Mouse (Mus musculus) layer of hippocampus, adult 11-12 months (tissue): ENCODE results near the gene Sp8.

Experiments used
- DNase-seq: peaks from one replicate; pipeline ENCODE4 v3.0.0; 2022; ENCODE audit warnings: low spot score

Gene Sp8

DNA sequence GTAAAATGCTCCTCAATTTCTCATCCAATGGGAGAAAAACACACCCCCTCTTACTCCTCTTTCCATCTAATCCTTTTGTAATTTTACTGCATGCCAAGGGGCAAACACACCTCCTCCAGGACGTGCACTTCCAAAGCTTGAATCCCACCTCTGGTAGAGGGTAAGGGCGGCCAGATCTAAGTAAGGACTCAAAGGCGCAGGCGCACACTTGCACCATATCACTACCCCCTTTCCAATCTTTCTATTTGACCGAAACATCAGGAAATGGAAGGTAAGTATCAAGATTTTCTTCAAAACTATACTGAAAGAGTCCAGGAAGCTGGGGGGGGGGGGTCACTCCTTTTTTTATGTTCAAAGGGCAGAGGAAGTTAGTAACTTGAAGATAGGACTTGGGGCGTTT, at the start of gene Sp8:
Sp8 (plus strand) TSS at position 109 of the 400 bp plus-strand sequence.
- DNase-seq: no peak

DNA sequence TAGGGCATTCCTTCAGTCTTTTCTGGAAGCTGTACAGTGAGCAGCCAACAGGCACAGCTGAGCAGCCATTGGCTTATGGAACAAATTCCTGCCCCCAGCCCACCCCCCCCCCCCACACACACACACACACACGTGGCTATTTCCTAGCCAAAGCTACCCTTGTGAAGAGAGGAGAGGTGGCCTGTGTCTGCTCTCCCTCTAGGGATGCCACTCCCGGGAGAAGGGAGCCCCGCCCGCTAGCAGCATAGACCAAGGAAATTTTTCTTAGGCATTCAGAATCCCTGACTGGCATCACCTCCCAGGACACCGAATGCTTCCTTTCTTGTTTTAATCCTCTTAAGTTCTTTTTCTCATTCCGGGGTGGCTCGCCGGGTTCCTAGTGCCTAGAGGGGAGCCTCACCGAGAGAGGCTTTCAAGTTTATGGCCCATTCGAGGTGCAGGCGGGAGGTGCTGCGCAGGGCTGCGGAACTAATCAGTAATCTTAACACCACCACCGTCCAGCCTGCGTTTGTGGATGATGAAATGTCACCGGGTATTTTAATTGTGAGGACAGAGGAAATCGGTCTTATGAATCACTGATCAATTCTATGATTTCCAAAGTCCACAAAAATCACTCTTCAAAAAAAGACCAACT, 34.7 kb upstream of the Sp8 start:
- DNase-seq: no peak

DNA sequence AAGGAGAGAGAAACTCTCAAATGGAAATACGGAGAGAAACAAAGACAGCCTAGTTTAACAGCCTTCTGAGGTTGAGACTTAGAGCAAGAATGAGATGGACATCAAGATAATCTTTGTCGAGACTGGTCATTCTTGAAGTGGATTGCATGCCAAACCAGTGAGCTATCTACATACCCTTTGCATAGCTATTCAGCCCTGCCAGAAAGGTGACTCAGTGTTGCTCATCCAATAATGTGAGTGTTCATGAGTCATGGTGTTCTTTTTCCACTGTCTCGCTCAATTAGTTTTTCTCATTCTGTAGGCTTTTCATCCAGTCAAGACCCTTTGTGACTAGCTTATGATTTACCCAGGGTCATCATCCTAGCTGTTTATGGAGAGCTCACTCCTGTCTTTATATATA, 31.6 kb upstream of the Sp8 start:
- no peak for DNase-seq

DNA sequence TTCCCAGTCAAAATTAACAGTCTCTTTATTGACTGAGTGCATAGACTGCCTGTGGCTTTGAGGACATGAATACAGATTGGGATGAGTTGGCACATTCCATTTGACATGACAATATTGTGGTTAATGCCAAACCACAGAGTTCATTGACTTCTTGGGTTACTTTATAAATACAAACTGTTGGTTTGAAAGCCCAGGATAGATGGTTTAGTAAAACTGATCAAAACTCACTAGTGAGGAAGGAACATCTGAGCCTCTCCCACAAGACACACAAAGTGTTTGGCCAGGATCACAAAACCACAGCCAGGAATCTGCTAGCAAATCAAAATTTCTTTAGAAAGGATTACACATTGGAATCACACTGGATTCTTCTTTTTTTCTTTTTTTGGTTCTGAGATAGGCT, 30.0 kb upstream of the Sp8 start:
- no peak for DNase-seq

DNA sequence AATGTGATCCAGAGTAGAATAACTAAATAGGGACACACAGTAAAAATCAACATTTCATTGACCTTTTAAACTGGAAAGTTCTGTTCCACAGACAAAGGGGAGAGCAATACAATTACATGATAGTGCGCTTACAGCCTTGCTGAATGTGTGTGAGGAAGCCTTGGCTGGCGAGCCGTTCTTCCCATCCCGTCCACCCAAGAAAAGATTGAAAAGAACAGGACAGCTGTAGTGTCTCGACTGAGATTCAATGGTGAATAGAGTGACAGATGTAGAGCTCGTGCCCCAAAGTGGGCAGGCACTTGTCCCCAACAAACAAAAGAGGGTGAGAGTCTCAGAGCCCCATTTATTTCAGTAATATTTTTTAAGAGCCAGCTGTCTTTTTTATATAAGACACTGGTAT, 16.2 kb upstream of the Sp8 start:
- no peak for DNase-seq

DNA sequence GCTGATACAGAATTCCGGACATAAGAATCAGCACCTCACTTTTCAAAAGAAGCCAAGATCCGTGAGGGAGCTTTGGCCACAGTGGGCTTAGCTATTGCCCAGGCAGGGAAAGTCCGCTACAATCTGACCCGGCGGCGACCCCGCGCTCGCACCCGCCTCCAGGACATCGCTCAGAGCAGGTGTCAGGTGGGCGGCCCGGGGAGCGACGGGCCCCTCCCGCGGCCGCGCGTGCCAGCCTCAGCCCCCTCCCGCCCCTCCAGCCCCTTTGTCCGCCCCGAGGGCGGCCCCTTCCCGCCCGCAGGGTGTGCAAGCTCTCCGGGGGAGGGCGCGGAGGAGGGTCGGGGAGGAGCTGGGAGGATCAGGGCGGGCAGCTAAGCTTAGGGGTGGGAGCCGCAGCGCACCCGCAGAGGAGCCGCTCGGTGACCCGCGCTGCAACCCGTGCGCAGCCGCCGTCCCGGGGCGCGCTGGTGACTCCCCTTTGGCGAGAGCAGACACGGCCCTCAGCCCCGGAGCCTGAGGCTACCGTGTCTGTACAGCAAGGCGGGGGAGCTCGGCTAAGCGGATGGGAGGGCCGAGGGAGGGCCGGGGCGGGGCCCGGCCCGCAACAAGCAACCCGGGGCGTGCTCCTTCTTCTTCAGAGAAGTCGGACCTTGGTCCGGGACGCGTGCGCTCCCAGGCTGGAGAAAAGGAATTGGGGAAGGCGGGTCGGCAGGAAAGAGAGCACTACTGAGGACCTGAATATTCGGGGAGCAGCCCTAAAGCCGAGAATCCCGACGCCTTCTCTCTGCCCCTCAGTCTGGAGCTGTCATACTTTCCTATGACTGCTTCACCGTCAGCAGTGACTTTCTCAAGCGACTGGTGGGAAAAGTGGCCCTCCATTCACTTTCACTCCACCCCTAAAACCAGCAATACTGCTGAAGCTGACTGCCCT, 9.5 kb upstream of the Sp8 start:
- no peak for DNase-seq

DNA sequence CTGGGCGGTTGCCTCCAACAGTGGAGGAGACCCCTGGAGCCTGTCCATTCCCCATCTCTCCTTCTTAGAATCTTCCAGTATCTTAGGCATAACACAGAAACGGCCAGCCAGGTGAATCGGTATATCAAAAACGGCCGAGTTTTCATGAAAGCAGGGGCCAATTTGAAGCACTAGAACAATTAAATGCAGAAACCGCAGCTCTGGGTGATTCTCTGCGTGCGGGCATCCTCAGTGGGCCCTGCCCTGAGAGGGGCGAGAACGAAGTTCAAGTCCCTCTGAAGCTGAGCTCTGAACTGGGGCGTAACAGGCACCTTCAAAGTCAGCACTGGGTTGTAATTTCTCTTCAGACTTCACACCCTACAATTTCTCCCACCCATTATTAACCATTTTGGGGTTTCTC, 8.8 kb upstream of the Sp8 start:
- DNase-seq: no peak

DNA sequence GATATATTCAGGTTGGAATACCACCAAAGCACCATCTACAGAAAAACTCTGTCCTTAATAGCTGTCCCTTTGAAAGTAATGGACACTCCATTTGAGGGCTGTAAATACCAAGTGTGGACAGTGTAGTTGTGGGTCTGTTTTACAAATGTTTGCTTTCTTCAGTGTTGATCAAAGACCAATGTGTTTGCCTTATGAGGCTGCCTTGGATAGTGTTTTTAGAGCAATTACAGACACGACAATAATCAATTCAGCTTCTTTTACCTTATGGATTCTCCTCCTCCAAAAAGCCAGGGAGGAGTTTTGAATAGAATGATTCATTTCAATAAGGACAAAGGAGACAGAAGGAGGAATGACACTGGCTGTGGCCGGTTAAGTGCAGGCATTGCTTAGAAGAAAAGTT, 7.9 kb upstream of the Sp8 start:
- no peak for DNase-seq

DNA sequence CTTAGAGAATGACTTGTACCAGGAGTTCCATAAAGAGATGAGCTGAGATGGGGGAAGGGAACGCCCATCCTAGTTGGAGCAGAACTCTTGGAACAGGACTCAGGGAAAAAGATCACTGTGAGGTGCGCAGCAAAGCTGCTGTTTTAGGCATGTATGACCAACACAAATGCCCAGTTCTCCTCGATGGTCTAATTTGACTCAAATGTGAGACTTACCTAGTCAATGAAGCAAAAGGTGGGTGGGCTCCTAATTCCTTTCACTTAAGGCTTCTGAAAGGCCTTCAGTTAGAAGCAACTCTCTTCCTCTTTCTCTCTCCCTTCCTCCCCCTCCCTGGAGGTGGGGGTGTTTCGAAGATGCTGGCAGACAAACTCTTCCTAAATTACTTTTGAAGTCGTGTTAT, 6.7 kb upstream of the Sp8 start:
- DNase-seq: no peak

DNA sequence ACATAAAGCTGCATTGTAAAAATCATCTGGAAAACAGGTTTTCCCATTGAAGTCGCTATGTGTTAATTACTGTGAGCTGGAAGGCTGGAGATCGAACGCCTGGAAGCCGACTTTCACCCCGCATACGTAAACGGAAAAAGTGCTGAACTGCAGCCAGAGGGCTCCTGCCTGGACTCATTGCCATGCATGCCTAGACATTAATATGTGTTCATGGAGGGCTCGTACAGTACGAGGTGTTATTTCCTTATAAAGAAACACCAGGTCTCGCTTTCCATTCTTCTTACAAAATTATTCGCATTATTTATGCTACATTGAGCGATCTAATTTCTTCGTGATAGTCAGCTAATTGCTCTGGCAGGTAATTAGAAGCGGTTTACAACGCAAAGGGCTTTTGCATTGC, 5.8 kb upstream of the Sp8 start:
- DNase-seq: no peak

DNA sequence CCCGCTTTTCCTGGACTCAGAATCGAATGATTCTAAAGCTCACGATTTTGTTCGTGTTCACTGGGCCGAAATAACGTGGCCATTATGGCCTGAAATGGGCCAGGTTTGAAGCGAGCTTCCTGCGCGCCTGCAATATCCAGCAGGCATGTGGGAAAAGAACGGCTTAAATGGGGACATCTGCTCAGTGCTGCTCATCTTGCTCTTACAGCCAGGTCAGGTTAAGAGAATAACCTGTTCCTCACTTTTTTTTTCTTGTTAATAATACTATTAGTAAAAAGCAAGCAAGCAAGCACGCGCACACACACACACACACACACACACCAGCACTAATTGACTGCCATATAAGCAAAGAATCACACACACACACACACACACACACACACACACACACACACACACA, 5.3 kb upstream of the Sp8 start:
- DNase-seq: no peak

DNA sequence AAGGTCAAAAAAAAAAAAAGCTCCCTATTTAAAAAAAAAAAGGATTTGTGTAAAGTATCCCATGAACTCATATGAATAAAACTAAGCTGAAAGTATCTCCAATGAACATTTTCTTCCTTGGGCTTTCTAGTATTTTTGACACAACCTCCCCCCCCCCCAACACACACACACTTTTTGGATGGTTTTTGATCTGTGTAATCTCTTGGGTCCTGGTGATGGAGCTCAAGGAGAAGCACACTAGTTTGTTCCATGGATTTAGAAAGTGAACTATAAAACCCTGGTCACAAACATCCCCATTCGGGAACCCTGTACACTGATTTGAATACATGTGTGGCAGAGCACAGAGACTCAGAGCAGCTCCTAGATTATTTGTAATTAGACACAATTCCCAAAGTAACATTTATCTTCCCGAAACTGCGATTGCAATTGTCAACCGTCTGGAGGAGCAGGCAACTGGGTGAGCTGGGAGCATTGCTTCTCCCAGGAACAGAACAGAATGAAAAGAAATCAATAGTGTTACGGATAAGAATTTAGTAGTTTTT, 4.7 kb upstream of the Sp8 start:
- no peak for DNase-seq

DNA sequence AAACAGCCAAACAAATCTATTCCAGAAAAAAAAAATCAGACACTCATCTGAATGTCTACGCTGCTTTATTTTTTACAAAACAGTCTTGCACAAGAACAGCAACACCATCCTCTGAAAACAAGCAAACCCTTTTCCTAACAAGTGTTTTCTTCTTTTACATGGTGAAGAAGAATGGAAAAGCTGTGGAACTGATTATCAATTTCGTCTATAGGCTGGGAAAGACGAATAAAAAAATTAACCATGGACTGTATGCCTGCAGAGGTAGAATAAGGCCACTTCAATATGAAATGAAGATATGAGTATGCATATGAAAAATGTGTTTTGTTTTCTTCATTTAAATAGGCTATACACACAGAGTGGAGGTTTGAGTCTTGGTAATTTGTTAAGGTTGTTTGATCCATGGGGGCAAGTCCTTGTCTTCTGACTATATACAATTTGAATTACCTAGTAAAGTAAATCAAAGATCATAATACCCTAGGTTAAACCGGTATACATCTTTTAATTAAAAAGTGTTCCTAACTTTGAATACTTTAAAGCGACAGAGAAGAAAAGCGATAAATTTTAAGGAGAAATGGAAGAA, 4.1 kb upstream of the Sp8 start:
- no peak for DNase-seq

DNA sequence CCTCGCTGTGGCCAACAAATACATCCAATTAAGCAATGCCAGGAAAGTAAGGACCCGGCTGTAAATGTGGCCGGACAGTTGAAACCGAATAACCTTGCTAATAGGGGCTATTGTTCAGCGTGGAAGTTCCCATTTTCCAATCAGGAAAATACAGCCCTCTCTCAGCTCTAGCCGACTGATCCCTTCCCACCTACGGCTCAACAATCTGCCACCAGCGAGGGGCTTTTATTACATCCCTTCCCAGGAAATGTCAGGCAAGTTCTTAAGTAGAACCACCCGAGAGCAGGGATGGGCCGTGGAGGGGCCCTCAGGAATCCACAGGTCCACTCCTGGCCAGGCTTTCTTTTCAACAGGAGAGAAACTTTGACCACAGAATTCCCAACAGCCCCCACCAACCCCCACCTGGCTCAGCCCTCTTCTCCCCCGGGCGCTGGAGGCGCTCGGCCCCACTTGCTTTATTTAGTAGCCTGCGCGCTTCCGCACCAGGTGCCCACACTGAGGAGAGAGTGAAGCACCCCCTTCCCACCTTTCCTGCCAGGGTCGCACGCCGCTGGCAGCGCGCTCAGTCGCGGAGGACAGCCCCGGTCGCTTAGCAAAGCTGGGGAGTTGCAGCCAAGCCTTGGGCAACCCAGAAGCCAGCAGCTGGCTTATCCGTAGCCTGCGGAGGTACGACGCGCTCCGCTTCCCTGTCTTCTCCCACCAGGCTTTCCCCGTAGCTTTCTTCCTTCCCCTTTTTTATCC, 3.3 kb upstream of the Sp8 start:
- DNase-seq: no peak

DNA sequence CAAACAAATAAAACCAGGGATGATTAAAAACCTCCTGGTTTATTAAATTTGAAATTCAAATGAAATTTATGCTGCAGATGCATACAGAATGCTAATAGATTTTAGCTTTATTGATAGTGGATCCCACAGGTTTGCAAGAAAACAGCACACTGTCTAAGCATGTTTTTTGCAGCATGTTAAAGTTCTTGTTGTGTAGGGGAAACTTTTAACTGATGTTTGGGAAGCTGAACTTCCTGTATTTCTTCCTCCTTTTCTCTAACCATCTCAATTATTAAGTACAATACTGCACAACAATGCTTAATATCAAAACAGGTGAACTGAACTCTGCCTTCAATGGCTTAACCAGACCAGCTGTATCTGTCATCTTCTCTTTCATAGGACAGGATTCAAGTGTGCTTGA, 2.0 kb upstream of the Sp8 start:
- no peak for DNase-seq

DNA sequence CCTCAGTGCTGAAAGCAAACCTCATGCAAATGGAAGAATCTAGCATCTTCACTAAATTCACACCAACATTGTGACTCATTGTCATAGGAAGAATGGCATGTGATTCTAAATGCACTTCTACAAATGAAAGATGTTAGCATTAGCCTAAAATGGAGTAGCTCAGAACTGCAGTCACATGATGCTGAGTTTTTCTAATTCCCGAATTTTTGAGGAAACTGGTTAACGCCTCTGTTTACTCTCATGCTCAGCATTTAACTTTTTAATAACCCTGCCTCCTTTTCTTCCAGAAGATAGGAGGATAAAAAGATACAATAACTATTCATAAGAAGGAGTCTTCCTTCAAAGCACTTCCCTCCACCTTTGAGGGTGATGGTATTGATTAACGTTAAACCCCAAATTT, 1.3 kb upstream of the Sp8 start:
- DNase-seq: no peak

DNA sequence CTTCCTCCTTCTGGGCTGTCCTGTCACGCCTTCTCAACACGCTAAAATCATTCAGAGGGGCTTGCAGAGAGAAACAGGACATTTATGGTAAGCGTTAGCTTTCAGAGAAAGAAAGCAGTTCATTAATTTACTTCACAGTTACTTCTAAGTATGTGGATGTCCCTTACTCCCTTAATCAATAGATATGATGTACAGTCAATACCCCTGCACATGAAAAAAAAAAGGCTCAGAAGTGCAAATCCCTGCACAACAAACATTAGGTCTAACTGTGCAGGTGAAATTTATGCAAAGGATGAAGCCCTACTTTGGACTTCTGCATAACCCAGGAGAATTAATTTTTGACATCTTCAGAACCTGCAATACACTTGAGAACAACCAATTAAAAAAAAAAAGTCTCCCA, 778 bp upstream of the Sp8 start:
- no peak for DNase-seq

DNA sequence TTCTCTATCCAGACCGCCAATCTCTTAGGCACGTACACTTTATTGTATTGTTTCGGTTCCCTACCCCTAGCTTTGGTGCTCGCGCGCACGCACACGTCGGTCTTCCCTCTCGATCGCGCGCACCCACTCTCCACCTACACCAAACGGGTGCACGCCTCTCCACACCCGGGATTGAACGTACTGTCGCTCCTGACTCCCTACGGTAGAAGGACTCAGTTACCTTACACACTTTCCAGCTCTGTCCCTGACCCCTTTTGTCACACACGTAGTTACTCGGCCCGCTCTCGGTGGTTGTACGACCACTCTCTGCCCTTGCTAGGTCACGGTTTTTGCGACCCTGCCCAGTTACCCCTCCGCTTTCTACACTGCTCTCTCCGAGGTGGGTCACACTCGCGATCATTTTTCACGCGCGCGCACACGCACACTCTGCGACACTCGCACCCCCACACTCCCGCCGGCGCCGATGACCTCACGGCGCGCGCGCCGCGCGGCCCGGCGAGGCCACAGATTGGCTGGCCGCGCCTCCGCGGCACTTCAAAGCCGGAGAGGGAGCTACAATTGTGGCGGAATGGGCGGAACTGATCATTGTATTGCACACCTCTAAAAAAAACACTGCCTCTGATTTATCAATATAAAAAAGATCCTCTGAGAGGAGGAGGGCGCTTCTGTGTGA, 656 bp downstream of the Sp8 start:
- DNase-seq: no peak

DNA sequence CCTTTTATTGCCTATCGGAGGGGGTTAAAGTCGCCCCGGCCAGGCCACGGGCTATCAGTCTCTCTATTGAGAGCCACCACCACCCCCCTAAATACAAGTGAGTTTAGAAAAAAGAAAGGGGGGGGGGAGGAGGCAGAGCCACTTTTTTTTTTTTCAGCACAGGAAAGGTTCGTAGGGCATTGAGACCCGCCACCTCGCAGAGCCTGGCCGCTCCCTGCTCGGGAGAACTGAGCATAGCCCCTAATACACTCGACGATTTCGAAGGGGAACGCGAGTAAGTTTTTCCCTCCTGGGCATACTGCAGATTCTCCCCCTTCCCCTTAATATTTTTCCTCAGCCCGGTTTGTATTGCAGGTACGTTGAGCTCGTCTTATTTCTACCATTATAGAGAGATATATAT, 1.3 kb downstream of the Sp8 start:
- no peak for DNase-seq

DNA sequence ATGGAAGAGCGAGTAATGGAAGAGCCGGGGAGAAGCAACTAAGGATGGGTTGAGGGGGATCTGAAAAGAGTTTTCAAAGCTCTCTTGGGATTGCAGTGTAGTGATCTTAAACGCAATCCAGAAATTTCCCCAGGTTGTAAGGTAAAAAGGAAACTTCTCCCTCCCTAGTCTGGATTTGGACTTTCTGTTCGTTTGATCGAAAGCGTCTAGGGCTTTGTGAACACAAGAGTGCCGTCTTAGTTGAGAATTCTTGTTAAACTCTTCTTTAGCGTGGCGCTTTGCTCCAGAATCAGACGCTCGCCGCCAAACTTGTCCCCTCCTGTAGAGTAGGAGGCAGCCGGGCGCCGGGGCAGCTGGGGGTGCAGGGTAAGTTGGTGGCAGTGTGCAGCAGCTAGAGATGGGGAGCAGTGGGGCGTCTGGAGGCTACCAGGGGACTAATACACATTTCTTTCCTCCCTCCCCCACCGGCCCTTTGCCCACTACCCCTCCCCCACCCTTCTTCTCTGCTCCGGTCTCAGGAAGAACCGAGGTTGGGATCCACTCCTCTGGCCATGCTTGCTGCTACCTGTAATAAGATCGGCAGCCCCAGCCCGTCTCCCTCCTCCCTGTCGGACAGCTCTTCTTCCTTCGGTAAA, 1.8 kb downstream of the Sp8 start:
- no peak for DNase-seq

DNA sequence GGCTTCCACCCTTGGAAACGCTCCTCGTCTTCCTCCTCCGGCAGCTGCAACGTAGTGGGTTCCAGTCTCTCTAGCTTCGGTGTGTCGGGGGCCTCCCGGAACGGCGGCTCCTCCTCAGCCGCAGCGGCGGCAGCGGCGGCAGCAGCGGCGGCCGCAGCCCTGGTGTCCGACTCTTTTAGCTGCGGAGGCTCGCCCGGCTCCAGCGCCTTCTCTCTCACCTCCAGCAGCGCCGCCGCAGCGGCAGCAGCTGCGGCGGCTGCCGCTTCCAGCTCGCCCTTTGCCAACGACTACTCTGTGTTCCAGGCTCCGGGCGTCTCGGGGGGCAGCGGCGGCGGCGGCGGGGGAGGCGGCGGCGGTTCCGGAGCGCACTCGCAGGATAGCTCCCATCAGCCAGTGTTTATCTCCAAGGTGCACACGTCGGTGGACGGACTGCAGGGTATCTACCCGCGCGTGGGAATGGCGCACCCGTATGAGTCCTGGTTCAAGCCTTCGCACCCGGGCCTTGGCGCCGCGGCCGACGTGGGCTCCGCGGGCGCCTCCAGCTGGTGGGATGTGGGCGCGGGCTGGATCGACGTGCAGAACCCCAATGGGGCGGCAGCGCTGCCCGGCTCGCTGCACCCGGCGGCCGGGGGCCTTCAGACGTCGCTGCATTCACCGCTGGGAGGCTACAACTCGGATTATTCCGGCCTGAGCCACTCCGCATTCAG, 2.5 kb downstream of the Sp8 start:
- no peak for DNase-seq
